ENCODE assay signal across 8 mouse cellular contexts in genomic region chr3:37348221-37349165, GRCm38 (mm10). TPM values are rescaled to one million over a fixed set of nuclear protein-coding genes. Genes with fewer than 3 reads are reported as not detected.
DNase-seq lines count a peak whose midpoint lies in the region; ATAC-seq lines count a peak whose summit lies in the region.

Gene Fgf2 (plus strand): TSS chr3:37348346.

- H3K27ac ChIP-seq in hindbrain, embryonic 15.5 days (replicated peaks), result no peak within 1 kb of the TSS
- no peak within 1 kb of the TSS for H3K27ac ChIP-seq in limb, embryonic 11.5 days (replicated peaks; ENCODE audit: low read depth, low read length)

- peak within 1 kb of the TSS; percentile 79 for H3K4me3 ChIP-seq in hindbrain, embryonic 15.5 days
- peak within 1 kb of the TSS; percentile 56 for H3K4me3 ChIP-seq in limb, embryonic 11.5 days (ENCODE audit: low read depth, low read length)

- H3K36me3 ChIP-seq in hindbrain, embryonic 15.5 days, result no peaks in the 10 kb centered on the region
- no peaks in the 10 kb centered on the region for H3K36me3 ChIP-seq in limb, embryonic 11.5 days (ENCODE audit: control insufficient read depth, insufficient read depth, low read length)

- H3K9ac ChIP-seq in hindbrain, embryonic 15.5 days, result peak within 1 kb of the TSS; percentile 58
- peak within 1 kb of the TSS; percentile 76 for H3K9ac ChIP-seq in limb, embryonic 11.5 days (ENCODE audit: low read length)

- H3K9me3 ChIP-seq in hindbrain, embryonic 15.5 days, result no peaks in the 10 kb centered on the region
- H3K9me3 ChIP-seq in limb, embryonic 11.5 days (ENCODE audit: control insufficient read depth, low read length), result no peaks in the 10 kb centered on the region

- WGBS in hindbrain, embryonic 15.5 days, result under 1% methylated on average over 60 of the region's 75 CpGs
- 1% methylated on average over 74 of the region's 75 CpGs for WGBS in limb, embryonic 11.5 days

- peaks cover 15% of the 10 kb centered on the region for H3K4me1 ChIP-seq in hindbrain, embryonic 15.5 days (replicated peaks)
- H3K4me1 ChIP-seq in limb, embryonic 11.5 days (ENCODE audit: control insufficient read depth, insufficient read depth, low read length), result no peaks in the 10 kb centered on the region; the same call in 1 of the 2 replicates

- ATAC-seq in hindbrain, embryonic 15.5 days (ENCODE audit: low FRiP score, low read depth), result peak; percentile 73
- peak; percentile 47 for ATAC-seq in limb, embryonic 11.5 days (ENCODE audit: insufficient number of reproducible peaks, low FRiP score, low TSS enrichment, low read depth)

- DNase-seq in adrenal gland, adult (ENCODE audit: inconsistent age in 2 of 2, low spot score in 1 of 2), result peak; percentile 47 to 81
- DNase-seq in adrenal gland, postnatal 4 days (ENCODE audit: low spot score in 2 of 2), result no peak
- peak; percentile 53 for DNase-seq in brain, adult 2 months (ENCODE audit: low read depth, low spot score)
- peak; percentile 65 for DNase-seq in gastrocnemius, postnatal 10 days
- DNase-seq in limb, embryonic 11.5 days (ENCODE audit: low spot score), result peak; percentile 63
- DNase-seq in naive thymus-derived CD4-positive, alpha-beta T cell, adult 2 months (ENCODE audit: low read depth), result peak; percentile 58
- peak; percentile 22 for DNase-seq in thymus, postnatal 14 days

- peak within 1 kb of the TSS; percentile 100 for H3K4me2 ChIP-seq in hindbrain, embryonic 15.5 days
- peak within 1 kb of the TSS; percentile 98 for H3K4me2 ChIP-seq in limb, embryonic 11.5 days (ENCODE audit: low read depth, severe bottlenecking)

- H3K27me3 ChIP-seq in hindbrain, embryonic 15.5 days, result peaks cover 28% of the 10 kb centered on the region
- H3K27me3 ChIP-seq in limb, embryonic 11.5 days (ENCODE audit: control insufficient read depth, insufficient read depth, low read length), result 0 out of 2 replicates have a peak, but pooled peaks cover 14% of the 10 kb centered on the region

RNA-seq across cellular contexts. Expression of gene Fgf2, which starts in this region (rescaled TPM):
- 1 to 10 TPM; 5.0 to 7.1 TPM for total RNA-seq in adrenal gland, postnatal 4 days (2021)
- total RNA-seq in gastrocnemius, postnatal 10 days (2021), result 10 to 100 TPM; 15.9 to 17.5 TPM
- 0.35 and 1.2 TPM in 2 replicates for polyA plus RNA-seq in hindbrain, embryonic 15.5 days (2015; fragmentation: Nextera tagmentation; extraction: Ambion mirVana)
- 1.3 and 1.7 TPM in 2 replicates for polyA plus RNA-seq in limb, embryonic 11.5 days (2014; fragmentation: Nextera tagmentation; extraction: Ambion mirVana)

Comparison
In these comparisons a context has a peak if more than half of its experiments do, and no peak if none do; other contexts are left out.
1. DNase-seq: peak in adrenal gland, adult (2 of 2), brain, adult 2 months (single experiment), gastrocnemius, postnatal 10 days (single experiment), limb, embryonic 11.5 days (single experiment), naive thymus-derived CD4-positive, alpha-beta T cell, adult 2 months (single experiment) and thymus, postnatal 14 days (single experiment); none in adrenal gland, postnatal 4 days (0 of 2).